Mouse (Mus musculus): ENCODE results near the gene Gm33543.
A peak's percentile ranks its signal among the peaks of the same experiment; 100 is the strongest.

Gm33543 gene

DNA sequence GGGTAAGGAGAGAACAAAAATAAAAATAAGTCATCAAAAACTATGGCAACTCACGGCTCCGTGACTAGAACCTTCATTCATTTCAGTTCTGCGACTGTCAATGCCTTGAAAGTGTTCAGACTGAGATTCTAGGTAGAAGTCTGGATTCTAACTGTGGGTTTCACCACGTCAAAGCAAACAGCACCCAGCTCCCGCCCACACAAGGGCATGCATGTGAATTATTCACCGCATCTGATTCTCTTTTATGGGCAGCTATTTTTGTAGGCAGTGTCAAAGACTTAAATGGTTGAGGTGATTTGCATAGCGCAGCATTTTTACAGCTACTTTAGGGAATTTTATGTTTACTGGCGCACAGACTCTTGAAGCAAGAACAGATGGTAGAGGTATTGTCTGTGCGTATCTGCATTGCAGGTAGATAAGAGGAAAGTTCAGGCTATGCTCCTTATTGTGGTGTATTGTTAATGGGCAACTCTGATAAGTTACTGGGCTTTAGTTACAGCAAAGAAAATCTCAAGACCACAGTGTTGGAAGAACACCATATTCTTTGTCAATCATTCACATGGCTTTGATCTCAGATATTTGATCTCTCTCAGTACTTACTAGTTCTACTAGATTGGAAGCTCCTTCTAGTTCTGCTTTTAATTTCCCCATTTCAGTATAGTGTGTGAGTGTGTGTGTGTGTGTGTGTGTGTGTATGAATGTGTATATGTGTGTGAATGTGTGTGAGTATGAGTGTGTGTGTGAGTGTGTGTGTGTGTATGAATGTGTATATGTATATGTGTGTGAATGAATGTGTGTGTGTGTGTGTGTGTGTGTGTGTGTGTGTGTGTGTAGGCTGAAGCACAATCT, at the start of gene Gm33543:
Gene Gm33543, minus strand, starts transcription at position 142 of the 849 bp plus-strand sequence.
- DNase-seq = no peak

DNA sequence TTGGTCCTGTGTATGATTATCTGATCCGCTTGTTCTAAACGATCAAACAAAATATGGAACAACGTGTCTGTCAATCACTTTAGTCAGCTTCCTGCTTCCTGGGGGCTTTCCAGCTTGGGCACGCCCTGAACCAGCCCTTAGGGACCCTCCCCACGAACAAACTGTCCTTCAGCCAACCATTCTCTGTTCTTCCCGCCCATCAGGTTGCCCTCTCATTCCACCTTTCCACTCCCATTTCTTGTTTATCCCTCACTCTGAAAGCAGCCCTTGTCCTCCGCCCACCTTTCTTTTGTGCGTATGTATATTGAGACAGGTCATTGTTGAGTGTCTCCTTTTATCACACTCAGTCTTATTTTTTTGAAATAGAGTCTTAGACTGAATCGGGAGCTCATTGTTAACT, 49.4 kb upstream of the Gm33543 start:
- DNase-seq = no peak

DNA sequence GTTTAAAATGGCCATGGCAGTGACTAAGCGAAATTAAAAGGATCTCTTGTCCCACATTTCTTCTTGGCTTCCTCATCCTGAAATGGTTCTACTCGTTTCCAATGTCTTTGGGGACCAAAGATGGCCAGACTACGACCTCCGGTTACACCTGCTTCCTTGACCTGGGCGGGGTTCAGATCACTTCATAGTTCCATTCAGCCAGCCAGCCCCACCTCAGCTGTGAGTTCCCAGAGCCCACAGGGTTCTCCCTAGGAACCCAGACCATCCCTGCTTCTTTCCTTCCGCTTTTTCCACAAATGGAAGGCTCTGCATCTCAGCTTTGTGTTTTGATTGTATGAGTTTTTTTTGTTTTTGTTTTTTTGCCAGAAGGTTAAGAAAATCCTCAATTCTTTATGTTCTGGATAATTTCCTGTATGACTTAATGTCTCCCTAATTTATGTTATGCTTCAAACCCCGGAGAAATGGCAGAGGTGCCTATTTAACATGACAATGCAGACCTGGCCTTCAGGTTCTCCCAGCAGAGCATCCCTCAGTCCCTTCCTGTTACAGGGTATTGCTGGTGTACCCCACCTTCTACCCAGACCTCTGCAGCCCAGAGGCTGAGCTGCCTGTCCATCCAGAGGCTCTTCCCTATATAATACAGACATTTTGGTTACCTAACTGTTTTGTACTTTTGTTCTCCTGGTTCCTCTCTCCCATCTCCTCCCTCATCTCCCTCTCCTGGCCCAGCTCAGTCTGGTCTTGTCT, 48.7 kb upstream of the Gm33543 start:
- DNase-seq = no peak

DNA sequence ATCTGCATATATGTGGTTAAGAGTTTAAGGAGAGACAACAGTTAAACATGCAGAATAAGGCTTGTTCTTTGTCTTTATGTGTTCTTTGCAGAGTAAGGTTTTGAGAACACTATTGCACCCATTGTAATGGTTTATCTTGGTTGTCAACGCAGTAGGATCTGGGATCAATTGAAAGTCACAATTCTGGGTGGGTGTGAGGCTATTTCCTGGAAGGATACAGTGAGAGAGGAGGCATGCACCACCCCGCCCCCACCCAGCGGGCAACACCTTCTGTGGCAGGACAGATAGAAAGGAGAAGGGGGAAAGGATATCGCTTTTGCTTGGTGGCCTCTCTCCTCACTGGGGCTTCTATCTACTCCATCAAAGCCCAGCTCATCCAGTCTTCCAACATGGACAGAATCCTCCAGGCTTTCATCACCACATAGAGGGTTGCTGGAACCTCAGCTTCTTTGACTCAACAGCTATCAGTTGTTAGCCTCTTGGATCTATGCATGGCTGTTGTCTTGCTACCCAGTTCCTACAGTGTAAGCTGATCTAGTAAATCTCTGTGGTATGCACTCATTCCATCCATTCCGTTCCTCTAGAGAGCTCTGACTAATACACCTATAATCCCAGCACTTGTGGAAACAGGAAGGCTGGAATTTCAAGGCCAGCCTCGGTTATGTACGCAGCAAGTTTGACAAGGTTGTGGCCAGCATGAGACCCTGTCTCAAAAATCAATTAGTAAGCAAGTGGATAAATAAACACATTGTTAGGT, 41.2 kb upstream of the Gm33543 start:
- DNase-seq = no peak

DNA sequence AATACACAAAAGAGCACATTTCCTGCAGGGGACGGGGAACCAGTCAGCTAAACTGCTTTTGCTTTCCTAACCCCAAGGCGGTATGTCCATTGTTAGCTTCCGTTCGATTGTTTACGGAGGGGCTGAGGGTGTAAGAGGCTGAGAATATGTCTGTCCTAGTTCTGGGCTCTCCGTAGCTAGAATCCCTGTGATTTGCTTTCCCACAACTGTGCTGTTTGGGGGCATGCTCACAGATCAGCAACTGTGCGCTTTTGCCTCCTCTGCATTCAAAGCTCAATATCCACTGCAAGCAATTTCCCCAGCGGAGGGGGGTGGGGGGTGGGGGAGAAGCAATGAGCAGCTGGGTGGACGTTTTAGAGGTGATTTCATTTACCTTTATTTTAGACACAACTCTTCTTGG, 39.3 kb upstream of the Gm33543 start:
- no peak for DNase-seq

DNA sequence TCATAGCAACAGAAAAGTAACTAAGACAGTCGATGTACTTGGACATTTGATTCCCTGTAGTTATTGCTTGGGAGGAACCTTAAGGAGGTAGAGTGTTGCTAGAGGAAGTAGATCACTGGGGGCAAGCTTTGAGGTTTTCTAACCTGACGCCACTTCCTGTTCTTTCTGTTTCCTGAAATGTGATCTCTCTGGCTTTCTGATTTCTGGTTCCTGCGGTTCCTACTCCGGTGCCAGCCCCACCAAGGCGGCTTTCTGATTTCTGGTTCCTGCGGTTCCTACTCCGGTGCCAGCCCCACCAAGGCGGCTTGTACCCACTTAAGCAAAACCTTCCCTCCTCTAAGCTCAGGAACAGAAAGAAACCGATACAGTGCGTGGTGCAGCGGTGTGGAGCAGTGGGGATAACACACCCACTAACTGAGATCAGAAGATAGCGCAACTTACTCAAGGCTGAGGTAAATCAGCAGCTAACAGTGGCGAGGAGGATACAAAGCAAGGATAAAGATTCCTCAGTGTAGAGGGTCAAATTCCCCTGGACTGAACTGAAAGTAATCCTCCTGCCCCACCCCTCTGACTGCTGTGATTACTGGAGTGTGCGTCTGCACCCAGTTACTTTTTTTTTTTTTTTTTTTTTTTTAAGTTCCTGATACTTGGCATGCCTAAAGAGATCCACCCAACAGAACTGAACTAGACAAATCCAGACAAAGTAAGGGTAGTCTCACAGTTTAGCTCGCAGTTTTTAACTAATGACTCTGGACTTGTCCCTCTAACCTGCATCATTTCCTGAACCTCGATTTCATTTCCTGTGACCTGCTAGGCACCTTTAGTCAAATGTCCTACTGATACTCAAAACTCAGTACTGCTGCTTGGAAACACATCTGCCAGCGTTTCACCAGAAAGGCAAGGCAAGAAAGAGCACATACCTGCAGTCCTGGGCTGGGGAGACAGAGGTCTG, 37.5 kb upstream of the Gm33543 start:
- DNase-seq = no peak

DNA sequence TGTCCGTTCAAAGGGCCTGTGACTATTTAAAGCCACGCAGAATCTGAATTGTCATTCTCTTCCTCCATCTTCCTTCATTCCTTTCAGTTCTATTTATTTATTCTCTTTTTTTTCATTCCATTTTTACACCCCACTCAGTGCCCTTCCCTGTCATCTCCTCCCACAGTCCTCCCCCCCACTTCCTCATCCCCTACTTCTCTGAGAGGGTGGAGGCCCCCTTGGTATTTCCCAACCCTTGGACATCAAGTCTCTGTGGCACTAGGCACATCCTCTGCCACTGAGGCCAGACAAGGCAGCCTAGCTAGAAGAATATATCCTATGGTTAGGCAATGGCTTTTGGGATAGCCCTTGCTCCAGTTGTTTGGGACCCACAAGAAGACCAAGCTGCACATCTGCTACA, 28.1 kb upstream of the Gm33543 start:
- DNase-seq = no peak

DNA sequence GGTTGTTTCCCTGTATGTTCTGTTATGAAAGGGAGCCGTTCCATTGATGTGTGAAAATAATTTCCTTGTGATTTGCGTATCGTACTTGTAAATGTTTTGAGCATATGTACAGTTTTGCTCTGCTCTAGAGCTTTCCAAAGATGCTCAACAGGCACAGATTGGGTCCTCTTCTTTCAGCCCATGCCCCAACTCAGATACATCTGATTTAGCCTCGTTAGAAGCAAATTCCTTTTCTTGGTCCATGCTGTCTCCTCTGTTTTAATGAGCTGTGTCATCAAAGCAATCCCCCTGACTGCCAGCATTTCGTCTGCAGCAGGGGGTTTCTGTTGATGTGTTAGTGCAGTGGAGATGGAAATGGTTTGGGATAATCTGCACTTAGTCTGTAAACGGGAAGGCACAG, 25.6 kb upstream of the Gm33543 start:
- DNase-seq = no peak

DNA sequence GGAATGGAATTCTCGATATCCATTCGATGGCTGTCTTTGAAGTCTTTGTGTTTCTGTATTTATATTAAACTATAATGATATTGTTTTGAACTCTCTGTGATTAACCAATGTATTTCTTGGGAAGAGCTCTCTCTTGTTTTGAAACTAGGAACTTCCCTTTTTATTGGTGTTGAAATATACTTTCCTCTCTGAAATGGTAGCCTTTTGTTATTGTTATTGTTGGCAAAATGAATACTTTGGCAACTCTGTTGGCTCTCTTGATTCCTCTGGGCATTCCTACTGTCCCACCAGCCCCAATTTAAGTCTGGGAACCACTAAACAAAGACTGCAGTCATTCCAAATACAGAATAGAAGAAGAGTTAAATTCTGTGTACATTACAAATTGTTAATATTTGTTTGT, 24.9 kb upstream of the Gm33543 start:
- DNase-seq = no peak

DNA sequence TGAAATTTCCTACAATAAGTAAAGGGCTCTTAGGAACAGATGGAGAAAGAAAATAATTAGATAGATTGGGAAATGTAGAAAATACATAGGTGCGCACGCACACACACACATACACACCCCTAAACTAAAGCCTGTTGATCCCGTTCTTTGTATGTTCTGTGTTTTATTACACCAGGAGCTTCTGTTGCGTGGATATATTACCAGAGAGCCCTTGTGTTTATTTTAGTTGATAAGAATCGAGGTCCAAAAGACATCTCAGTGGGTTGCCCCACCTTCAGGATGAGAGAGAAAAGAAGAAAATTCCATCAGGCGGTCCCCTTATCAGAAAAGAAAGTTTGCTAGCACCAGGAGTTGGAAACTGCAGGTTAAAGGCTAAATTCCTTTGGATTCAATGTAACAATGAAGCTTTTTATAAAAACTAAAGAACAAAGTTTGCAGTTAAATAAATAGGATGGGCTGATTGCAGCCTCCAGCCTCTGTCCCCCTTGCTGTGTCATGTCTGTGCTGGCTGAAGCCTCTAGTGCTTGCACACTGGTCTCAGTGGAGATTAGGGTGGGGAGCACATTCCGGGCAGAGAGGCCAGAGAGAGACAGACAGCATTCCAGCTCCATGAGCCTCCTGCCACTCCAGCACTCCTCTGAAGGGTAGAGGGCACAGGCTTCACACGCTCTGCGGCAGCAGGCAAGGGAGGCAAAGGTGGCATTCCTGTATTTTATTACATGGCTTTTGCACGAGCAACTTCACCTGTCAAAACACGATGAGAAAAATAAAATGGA, 21.8 kb upstream of the Gm33543 start:
- DNase-seq = peak; percentile 35

DNA sequence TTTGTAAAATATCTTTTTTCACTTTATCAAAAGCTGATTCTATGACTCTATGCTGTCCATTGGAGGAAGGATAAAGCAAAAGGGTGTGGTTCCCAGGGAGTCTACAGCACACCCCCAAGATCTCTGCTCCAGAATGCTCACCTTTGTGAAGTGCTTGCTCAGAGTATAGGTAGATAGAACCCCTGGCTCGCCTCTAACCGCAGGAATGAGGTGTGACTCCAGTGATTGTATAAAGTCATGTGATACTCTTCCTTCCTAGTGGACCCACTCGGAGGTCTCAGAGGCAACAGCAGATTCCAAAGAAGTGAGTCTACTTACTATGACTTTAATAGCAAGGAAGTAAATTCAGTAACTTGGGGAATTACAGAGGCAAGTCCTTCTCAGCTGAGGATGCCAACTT, 19.9 kb upstream of the Gm33543 start:
- DNase-seq = no peak

DNA sequence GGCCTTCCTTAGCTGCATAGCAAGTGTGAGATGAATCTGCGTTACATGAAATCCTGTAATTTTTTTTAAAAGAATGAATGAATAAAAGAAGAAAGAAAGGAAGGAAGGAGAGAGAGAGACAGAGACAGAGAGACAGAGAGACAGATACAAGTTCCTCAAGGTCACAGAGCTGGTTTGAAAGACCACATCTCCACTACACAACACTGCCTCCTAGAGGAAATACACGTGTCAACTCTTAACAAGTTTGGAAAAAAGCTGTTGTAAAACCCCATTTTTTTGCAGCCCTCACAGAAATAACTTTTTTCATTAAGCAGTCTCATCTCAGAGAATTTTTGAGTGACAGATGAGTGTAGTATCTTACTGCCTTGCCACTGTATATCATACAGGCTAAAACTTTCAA, 15.4 kb upstream of the Gm33543 start:
- peak; percentile 62 for DNase-seq

DNA sequence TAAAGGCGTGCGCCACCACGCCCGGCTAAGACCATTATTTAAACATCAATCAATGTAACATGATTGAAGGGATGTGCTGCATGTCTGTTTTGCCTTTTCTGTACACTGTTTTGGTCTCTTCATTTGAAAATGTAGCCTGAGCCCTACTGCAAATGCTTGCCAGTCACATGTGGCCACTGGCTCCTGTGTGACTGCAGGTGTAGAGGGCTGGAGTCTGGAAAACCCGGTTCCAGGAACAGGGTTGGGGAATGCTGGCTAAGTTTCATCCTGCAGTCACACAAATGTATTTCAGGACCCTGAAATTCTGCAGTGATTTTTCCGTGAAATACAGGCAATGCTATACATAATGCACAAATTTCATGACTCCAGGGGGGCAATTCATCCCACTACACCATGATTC, 12.7 kb upstream of the Gm33543 start:
- DNase-seq = no peak

DNA sequence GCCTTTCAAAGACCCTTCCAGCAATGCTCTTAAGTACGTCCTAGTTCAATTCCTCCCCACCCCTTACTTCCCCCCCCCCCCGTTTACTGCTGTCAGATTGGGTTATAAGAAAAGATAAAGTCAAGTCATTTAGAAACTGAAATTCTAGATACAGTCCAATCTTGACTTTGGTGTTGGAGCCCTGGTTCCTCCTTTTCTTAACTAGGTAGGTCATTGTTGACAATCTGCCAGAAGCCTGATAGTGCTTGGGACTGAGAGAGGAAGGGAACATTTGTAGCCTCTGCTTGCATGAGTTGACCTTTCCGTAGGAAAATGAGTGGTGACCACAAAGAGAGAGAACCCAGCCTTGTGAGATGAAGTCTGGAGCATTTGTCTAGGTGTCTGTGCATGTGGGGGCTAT, 7.8 kb upstream of the Gm33543 start:
- DNase-seq = no peak

DNA sequence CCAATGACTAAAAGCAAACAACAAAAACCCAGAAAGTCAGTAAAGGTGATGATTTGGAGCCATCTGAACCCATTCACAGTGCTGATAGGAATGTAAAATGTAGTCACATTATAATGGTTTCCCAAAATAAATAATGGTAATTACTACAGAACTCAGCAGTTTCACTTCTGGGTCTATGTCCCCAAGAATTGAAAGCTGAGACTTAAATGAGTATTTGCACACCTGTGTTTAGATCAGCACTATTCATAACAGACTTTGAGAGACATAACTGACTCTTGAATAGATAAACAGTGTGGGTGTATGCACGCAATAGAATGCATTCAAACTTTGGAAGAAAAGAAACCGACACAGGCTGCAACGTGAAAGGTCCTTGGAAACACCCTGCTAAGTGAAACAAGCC, 4.0 kb upstream of the Gm33543 start:
- DNase-seq = no peak

DNA sequence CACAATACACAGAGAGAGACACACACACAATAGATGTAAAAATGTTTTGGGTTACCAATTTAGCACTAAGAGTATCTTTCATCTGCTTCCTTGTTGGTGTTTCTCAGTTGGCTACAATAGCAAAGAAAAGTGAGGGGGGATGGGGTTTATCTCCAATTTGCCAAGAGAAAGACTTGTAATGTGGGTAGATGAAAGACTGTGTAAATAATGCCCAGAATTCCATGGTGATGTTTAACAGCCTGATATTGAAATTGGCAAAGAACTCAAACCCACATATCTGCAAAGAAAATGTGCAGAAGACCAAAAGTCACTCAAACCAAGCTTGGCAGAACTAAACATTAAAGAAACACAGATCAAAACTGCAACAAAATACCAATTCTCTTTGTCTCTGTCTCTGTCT, 3.6 kb upstream of the Gm33543 start:
- no peak for DNase-seq

DNA sequence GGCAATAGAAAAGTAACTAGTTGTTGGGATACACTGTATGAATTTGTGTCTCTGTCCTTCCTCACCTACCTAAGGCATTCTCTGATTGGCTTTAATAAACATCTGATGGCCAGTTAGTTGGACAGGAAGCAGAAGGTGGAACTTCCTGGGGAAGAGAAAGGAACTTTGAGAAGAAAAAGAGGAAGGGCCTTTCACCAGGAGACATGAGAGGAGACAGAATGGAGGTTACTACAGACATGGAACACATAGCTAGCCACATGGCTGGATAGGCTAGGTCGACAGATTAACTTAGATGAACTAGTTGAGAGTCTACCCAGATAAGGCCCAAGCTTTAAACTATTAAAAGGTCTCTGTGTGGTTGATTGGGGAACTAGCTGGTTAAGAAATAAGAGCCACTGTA, 1.1 kb upstream of the Gm33543 start:
- no peak for DNase-seq

DNA sequence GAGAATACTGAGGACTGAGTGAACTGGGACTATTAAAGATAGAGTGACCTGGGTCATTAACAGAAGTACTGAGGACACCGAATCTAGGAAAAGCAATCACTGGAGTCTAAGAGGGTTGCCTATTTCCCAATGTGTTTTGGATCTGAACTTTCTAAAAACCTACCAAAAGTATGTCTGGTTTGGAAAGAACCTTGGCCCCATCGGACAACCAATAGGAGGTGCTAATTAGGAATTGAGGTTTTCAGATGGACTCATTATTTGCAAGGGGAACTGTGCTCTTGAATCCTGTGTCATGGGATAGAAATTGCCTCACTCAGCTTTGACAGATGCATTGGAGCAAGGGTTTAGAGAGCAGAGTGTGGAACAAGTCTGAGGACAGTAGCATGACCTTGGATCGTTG, 1.5 kb downstream of the Gm33543 start:
- no peak for DNase-seq

DNA sequence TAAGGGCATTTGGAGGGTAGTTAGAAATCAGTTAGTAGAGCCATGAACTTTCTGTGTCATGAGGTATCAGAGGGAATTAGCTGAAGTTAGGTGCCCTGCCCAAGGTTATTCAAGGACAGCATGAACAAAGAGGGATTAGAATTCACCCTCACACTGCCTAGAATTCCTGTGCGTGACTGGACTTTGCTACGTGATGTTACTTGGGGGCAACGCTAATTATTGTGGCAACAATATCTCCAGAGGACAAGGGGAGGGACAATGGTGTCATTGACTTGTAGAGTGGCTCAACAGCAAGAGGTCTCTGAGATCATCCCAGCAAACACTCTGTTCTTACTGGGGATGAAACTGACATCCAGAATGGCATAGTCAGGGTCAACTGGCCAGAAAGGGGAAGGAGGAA, 2.9 kb downstream of the Gm33543 start:
- no peak for DNase-seq

DNA sequence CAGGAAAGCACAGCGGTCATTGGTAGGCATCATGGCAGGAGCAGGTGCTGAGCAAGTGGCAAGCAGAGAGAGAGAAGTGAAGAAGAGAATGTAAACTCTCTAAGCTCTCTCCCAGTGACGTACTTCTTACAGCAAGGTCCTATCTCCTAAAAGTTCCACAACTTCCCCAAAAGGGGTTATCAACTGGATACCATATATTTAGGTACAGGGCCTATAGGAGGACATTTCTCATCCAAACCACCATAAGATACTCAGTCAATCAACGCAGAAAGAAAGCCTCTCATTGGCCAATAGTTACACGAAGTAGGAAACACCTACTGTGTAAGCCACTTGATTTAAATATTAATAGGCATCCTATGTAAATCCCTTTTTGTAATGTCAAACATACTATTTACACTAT, 3.7 kb downstream of the Gm33543 start:
- no peak for DNase-seq

DNA sequence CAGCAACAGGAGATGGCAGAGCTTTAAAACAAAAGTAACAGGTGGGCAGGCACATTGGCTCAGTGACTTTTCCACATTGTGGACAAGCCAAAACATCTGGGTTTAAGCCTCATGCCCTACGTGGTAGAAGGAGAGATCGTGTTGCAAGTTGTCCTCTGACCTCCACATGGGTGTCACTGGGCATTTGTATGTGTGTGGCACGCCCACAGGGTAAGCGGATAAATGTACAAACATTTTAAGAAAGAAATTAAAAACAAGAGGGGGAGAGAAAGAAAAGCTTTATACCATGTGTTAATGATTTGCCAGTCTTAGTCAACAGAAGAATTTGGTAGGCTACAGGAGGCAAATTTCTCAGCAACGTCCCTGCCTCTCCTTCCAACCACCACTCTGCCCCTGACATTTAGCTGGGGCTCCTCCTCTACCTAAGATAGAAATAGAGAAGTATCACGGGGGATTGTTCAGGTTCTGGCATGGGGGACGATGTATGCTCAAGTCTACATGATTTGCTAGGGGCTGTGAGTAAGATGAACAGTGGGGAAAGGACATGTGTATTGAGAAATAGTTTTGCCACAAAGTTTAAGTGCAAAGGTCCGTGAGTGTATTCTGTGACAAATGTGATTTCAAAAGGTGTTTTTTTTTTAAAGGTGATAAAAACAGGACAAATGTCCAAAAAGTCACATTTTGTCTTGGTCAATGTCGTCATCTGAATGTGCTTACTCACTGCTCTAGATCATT, 6.0 kb downstream of the Gm33543 start:
- DNase-seq = no peak

All from lung, postnatal 10 days (tissue).